Mouse (Mus musculus) heart, adult 9 months (tissue): ENCODE data around the gene Tnk1.

Experiments
- DNase-seq, 2 experiments: peaks; one replicate each; pipeline ENCODE4 v3.0.0; 2022; ENCODE audit warnings: low spot score in 2 of 2

Tnk1 gene

GRCm38 (mm10) chr11:69803328-69803727 is 55.2 kb downstream of the Tnk1 start:
- DNase-seq, result no peak

- peak; percentile 89 for DNase-seq
Observed at GRCm38 (mm10) chr11:69802648-69803105, 55.9 kb downstream of the Tnk1 start.

GRCm38 (mm10) chr11:69801379-69801977 is 57.1 kb downstream of the Tnk1 start, which contains the start of gene Fgf11:
TSS of gene Fgf11 (minus strand) at chr11:69801857.
- no peak for DNase-seq
